11 mouse cellular contexts compared by ENCODE assay signal in genomic region chr16:91140457-91140856, GRCm38 (mm10). TPM values are rescaled to one million over a fixed set of nuclear protein-coding genes. Genes with fewer than 3 reads are reported as not detected.
DNase-seq lines count a peak whose midpoint lies in the region; ATAC-seq and TF ChIP-seq lines count a peak whose summit lies in the region.
"Had no signal": no experiment of that assay in that cellular context is flagged by ENCODE, and none has a peak within 500 bp of the region (broad histone marks: within the 10 kb centered on the region; RNA-seq: fewer than 3 reads in every experiment).

No protein-coding gene starts in this region.

- H3K27ac ChIP-seq in heart, embryonic 14.5 days (replicated peaks in 1 of 2; ENCODE audit: control insufficient read depth in 1 of 2, insufficient read depth in 1 of 2, low read depth in 2 of 2, low read length in 2 of 2), result no peak overlapping the region
- peak overlapping the region; percentile 91 for H3K27ac ChIP-seq in forebrain, embryonic 14.5 days (ENCODE audit: low read depth, low read length)
- no peak overlapping the region for H3K27ac ChIP-seq in limb, embryonic 13.5 days
- no peak overlapping the region for H3K27ac ChIP-seq in stomach, postnatal 0 days (replicated peaks)
- no peak overlapping the region for H3K27ac ChIP-seq in left cerebral cortex, adult 2 months
- H3K27ac ChIP-seq: heart, adult 2 months had no signal

- no peak overlapping the region for H3K4me3 ChIP-seq in heart, embryonic 14.5 days (ENCODE audit: control insufficient read depth in 1 of 2, insufficient read depth in 1 of 2, low read depth in 1 of 2, low read length in 2 of 2)
- H3K4me3 ChIP-seq in forebrain, embryonic 14.5 days (ENCODE audit: low read depth, low read length), result no peak overlapping the region
- H3K4me3 ChIP-seq in limb, embryonic 13.5 days, result no peak overlapping the region
- H3K4me3 ChIP-seq in stomach, postnatal 0 days (ENCODE audit: low read depth, low read length), result no peak overlapping the region
- H3K4me3 ChIP-seq in left cerebral cortex, adult 2 months, result no peak overlapping the region
- H3K4me3 ChIP-seq: heart, adult 2 months had no signal

- 0 out of 2 replicates have a peak, but pooled peaks cover 7% of the 10 kb centered on the region for H3K9me3 ChIP-seq in heart, embryonic 14.5 days (ENCODE audit: control insufficient read depth, low read length)
- H3K9me3 ChIP-seq in forebrain, embryonic 14.5 days (replicated peaks; ENCODE audit: control insufficient read depth, low read length), result peaks cover 9% of the 10 kb centered on the region; the same call in 1 of the 2 replicates
- H3K9me3 ChIP-seq in limb, embryonic 13.5 days, result peaks cover 9% of the 10 kb centered on the region
- H3K9me3 ChIP-seq in stomach, postnatal 0 days (ENCODE audit: control insufficient read depth, low read length), result no peaks in the 10 kb centered on the region

- intact Hi-C loops in heart, postnatal 36 days (cut with DNase I), result no loop called here
- intact Hi-C loops in left cerebral cortex, adult 2 months (cut with DNase I), result no loop called here

- no peaks in the 10 kb centered on the region for H3K36me3 ChIP-seq in heart, embryonic 14.5 days (ENCODE audit: control insufficient read depth, insufficient read depth, low read length)
- H3K36me3 ChIP-seq in forebrain, embryonic 14.5 days (ENCODE audit: control insufficient read depth, insufficient read depth, low read length), result no peaks in the 10 kb centered on the region
- H3K36me3 ChIP-seq in limb, embryonic 13.5 days, result no peaks in the 10 kb centered on the region
- H3K36me3 ChIP-seq in stomach, postnatal 0 days (ENCODE audit: control insufficient read depth, insufficient read depth, low read length), result no peaks in the 10 kb centered on the region

- no peak for ATAC-seq in heart, embryonic 14.5 days (ENCODE audit: insufficient number of reproducible peaks, insufficient read depth, low FRiP score, low read depth)
- peak; percentile 96 for ATAC-seq in forebrain, embryonic 14.5 days
- peak; percentile 54; the same call in 1 of the 2 replicates for ATAC-seq in limb, embryonic 13.5 days (ENCODE audit: low FRiP score, low read depth)
- no peak for ATAC-seq in stomach, postnatal 0 days (ENCODE audit: low FRiP score, low TSS enrichment)
- no peak for ATAC-seq in megakaryocyte-erythroid progenitor cell, adult 5-6 weeks (replicated peaks; ENCODE audit: low FRiP score, low TSS enrichment, poor library complexity, severe bottlenecking)
- ATAC-seq: Patski had no signal

- no peak overlapping the region for H3K9ac ChIP-seq in heart, embryonic 14.5 days (ENCODE audit: low read length)
- H3K9ac ChIP-seq in forebrain, embryonic 14.5 days (ENCODE audit: low read length), result no peak overlapping the region
- H3K9ac ChIP-seq in limb, embryonic 13.5 days, result no peak overlapping the region
- no peak overlapping the region for H3K9ac ChIP-seq in stomach, postnatal 0 days (ENCODE audit: low read length)

- 34% methylated on average over 10 of the region's 10 CpGs for WGBS in heart, embryonic 14.5 days
- WGBS in forebrain, embryonic 14.5 days, result 2% methylated on average over 10 of the region's 10 CpGs
- WGBS in limb, embryonic 13.5 days, result 6% methylated on average over 10 of the region's 10 CpGs
- 33% methylated on average over 10 of the region's 10 CpGs for WGBS in stomach, postnatal 0 days

- peak overlapping the region; percentile 36; the same call in 1 of the 2 replicates for H3K4me2 ChIP-seq in heart, embryonic 14.5 days (ENCODE audit: low read length)
- peak overlapping the region; percentile 33 for H3K4me2 ChIP-seq in forebrain, embryonic 14.5 days (ENCODE audit: low read length)
- H3K4me2 ChIP-seq in limb, embryonic 13.5 days (replicated peaks), result peak overlapping the region; percentile 36
- H3K4me2 ChIP-seq in stomach, postnatal 0 days (replicated peaks; ENCODE audit: low read depth), result no peak overlapping the region

- H3K27me3 ChIP-seq in heart, embryonic 14.5 days (ENCODE audit: control insufficient read depth, insufficient read depth, low read length), result peaks cover 35% of the 10 kb centered on the region
- no peaks in the 10 kb centered on the region for H3K27me3 ChIP-seq in forebrain, embryonic 14.5 days (replicated peaks; ENCODE audit: control insufficient read depth, insufficient read depth, low read length)
- H3K27me3 ChIP-seq in limb, embryonic 13.5 days, result peaks cover 57% of the 10 kb centered on the region
- H3K27me3 ChIP-seq in stomach, postnatal 0 days (ENCODE audit: control insufficient read depth, insufficient read depth, low read length), result 0 out of 2 replicates have a peak, but pooled peaks cover 2% of the 10 kb centered on the region

- H3K4me1 ChIP-seq in heart, embryonic 14.5 days (ENCODE audit: control insufficient read depth in 2 of 2, insufficient read depth in 2 of 2, low read length in 2 of 2), result peaks cover 0 to 4% of the 10 kb centered on the region in 2 experiments; a peak in 1 of 4 replicates
- H3K4me1 ChIP-seq in forebrain, embryonic 14.5 days (ENCODE audit: control insufficient read depth, insufficient read depth, low read length), result peaks cover 27% of the 10 kb centered on the region
- H3K4me1 ChIP-seq in limb, embryonic 13.5 days, result peaks cover 12% of the 10 kb centered on the region; the same call in 1 of the 2 replicates
- H3K4me1 ChIP-seq in stomach, postnatal 0 days (replicated peaks; ENCODE audit: control insufficient read depth, insufficient read depth), result no peaks in the 10 kb centered on the region

- no peak for DNase-seq in heart, postnatal 36 days
- DNase-seq in forebrain, embryonic 14.5 days (ENCODE audit: low spot score), result peak; percentile 97
- DNase-seq in retina, embryonic 14.5 days (ENCODE audit: low spot score), result peak; percentile 86
- DNase-seq in stomach, postnatal 0 days (ENCODE audit: low spot score), result no peak
- no peak for DNase-seq in left cerebral cortex, adult 2 months (ENCODE audit: extremely low spot score in 1 of 2, low spot score in 2 of 2)
- DNase-seq: heart, adult 2 months; kidney, adult 11 months had no signal

- TF ChIP-seq EP300 in stomach, postnatal 0 days (optimal IDR thresholded peaks at IDR 0.05), result no peak

- TF ChIP-seq CTCF in stomach, postnatal 0 days (IDR thresholded peaks at IDR 0.05; ENCODE audit: low read depth), result no peak
- no peak for TF ChIP-seq CTCF in left cerebral cortex, adult 2 months (IDR thresholded peaks at IDR 0.05)

RNA-seq across cellular contexts. Expression of gene 4932438H23Rik, which starts 45.5 kb away (rescaled TPM):
- 0.18 and 0.19 TPM in 2 replicates for polyA plus RNA-seq in heart, embryonic 14.5 days (2014; fragmentation: Nextera tagmentation; extraction: Ambion mirVana)
- total RNA-seq in heart, postnatal 36 days (2021), result under 1 TPM in 1 of 2 experiments, not detected in 1; 0.19 TPM
- 0.48 and 1.0 TPM in 2 replicates for polyA plus RNA-seq in forebrain, embryonic 14.5 days (2014; fragmentation: Nextera tagmentation; extraction: Ambion mirVana)
- polyA plus RNA-seq in limb, embryonic 13.5 days (2015; fragmentation: Nextera tagmentation; extraction: Ambion mirVana), result 0.11 and 0.55 TPM in 2 replicates
- polyA plus RNA-seq in stomach, postnatal 0 days (2015; fragmentation: Nextera tagmentation; extraction: Ambion mirVana), result 0.04 and 0.10 TPM in 2 replicates
- total RNA-seq in left cerebral cortex, adult 2 months (2021), result under 1 TPM; 0.72 to 0.91 TPM
- total RNA-seq in megakaryocyte-erythroid progenitor cell, adult 5-6 weeks (2014; fragmentation: Nextera tagmentation), result not detected in 2 replicates
- total RNA-seq in megakaryocyte-erythroid progenitor cell, adult 5-6 weeks (2017), result not detected in 2 replicates
- polyA plus RNA-seq: Patski had no signal

Comparison
In these comparisons a context has a peak if more than half of its experiments do, and no peak if none do; other contexts are left out.
1. ATAC-seq: peak in forebrain, embryonic 14.5 days (single experiment) and limb, embryonic 13.5 days (single experiment); none in heart, embryonic 14.5 days (single experiment), stomach, postnatal 0 days (single experiment) and megakaryocyte-erythroid progenitor cell, adult 5-6 weeks (single experiment).
2. DNase-seq: peak in forebrain, embryonic 14.5 days (single experiment) and retina, embryonic 14.5 days (single experiment); none in heart, postnatal 36 days (0 of 2), stomach, postnatal 0 days (single experiment) and left cerebral cortex, adult 2 months (0 of 2).